Mouse (Mus musculus) 416B (cell line): Measurements from ENCODE around the gene Asic2.

Experiments used
- DNase-seq: peaks from one replicate; pipeline ENCODE4 v3.0.0; 2011; ENCODE audit warnings: low read depth

Gene Asic2

GRCm38 (mm10) chr11:80902664-80903063, 1065.6 kb downstream of the Asic2 start:
- DNase-seq = no peak

- DNase-seq = no peak
Measured at GRCm38 (mm10) chr11:80900555-80900954, 1067.7 kb downstream of the Asic2 start.

GRCm38 (mm10) chr11:80895853-80896252, 1072.4 kb downstream of the Asic2 start:
- no peak for DNase-seq

- DNase-seq = no peak
Measured at GRCm38 (mm10) chr11:80889336-80890063, 1078.8 kb downstream of the Asic2 start.

GRCm38 (mm10) chr11:80887021-80887420, 1081.2 kb downstream of the Asic2 start:
- no peak for DNase-seq

- no peak for DNase-seq
Measured at GRCm38 (mm10) chr11:80886365-80886764, 1081.9 kb downstream of the Asic2 start.

GRCm38 (mm10) chr11:80884521-80885231, 1083.6 kb downstream of the Asic2 start:
- DNase-seq = no peak

- no peak for DNase-seq
Measured at GRCm38 (mm10) chr11:80882229-80882810, 1085.9 kb downstream of the Asic2 start.

GRCm38 (mm10) chr11:80878026-80878425, 1090.2 kb downstream of the Asic2 start:
- no peak for DNase-seq

GRCm38 (mm10) chr11:80877131-80877651, 1091.1 kb downstream of the Asic2 start:
- no peak for DNase-seq

GRCm38 (mm10) chr11:80872509-80873474, 1095.5 kb downstream of the Asic2 start:
- peak; percentile 52 for DNase-seq

- DNase-seq = no peak
Measured at GRCm38 (mm10) chr11:80868039-80868438, 1100.2 kb downstream of the Asic2 start.

GRCm38 (mm10) chr11:80862941-80863340, 1105.3 kb downstream of the Asic2 start:
- DNase-seq = no peak

GRCm38 (mm10) chr11:80858065-80858464, 1110.2 kb downstream of the Asic2 start, which contains the start of gene Spaca3:
Gene Spaca3 (plus strand): TSS chr11:80858365.
- no peak for DNase-seq

GRCm38 (mm10) chr11:80856827-80857226, 1111.4 kb downstream of the Asic2 start:
- no peak for DNase-seq

- no peak for DNase-seq
Measured at GRCm38 (mm10) chr11:80854908-80855307, 1113.3 kb downstream of the Asic2 start.

- no peak for DNase-seq
Measured at GRCm38 (mm10) chr11:80854430-80854829, 1113.8 kb downstream of the Asic2 start.

GRCm38 (mm10) chr11:80853014-80853413, 1115.2 kb downstream of the Asic2 start:
- no peak for DNase-seq

GRCm38 (mm10) chr11:80851859-80852258, 1116.4 kb downstream of the Asic2 start:
- DNase-seq = peak; percentile 12

- no peak for DNase-seq
Measured at GRCm38 (mm10) chr11:80848131-80848530, 1120.1 kb downstream of the Asic2 start.

- no peak for DNase-seq
Measured at GRCm38 (mm10) chr11:80846115-80846514, 1122.1 kb downstream of the Asic2 start.

- DNase-seq = no peak
Measured at GRCm38 (mm10) chr11:80845486-80845885, 1122.8 kb downstream of the Asic2 start.
